Mouse (Mus musculus): Measurements from ENCODE around the gene Vps13d. TPM values are rescaled to one million over a fixed set of nuclear protein-coding genes. Genes with fewer than 3 reads are reported as not detected.
A peak's percentile ranks its signal among the peaks of the same experiment; 100 is the strongest.

Vps13d gene
- total and polyA plus RNA-seq, 2 experiments from 2014 or later = 7.8 to 35.3 TPM

- no peak for TF ChIP-seq CTCF (IDR thresholded peaks at IDR 0.05; ENCODE audit: low read depth)
- 66% methylated on average over 1 of the region's 1 CpGs for WGBS
- no peak overlapping the region; the same call in 1 of the 2 replicates for H3K27ac ChIP-seq
- peaks cover 38% of the 10 kb centered on the region for H3K36me3 ChIP-seq (ENCODE audit: insufficient read depth, low read length)
- no peaks in the 10 kb centered on the region for H3K4me1 ChIP-seq (ENCODE audit: insufficient read depth, low read length)
- no peak for DNase-seq (ENCODE audit: low spot score)
- H3K27me3 ChIP-seq (ENCODE audit: insufficient read depth, low read length) = no peaks in the 10 kb centered on the region
- H3K9ac ChIP-seq (replicated peaks; ENCODE audit: low read length) = no peak overlapping the region
- no peak overlapping the region for H3K4me3 ChIP-seq (ENCODE audit: low read length)
- H3K4me2 ChIP-seq (ENCODE audit: low read depth, low read length) = no peak overlapping the region
- H3K9me3 ChIP-seq (ENCODE audit: low read length) = no peaks in the 10 kb centered on the region
- no peak for ATAC-seq
These were observed 95.5 kb downstream of the Vps13d start for GRCm38 (mm10) chr4:145099344-145099743.

GRCm38 (mm10) chr4:145097974-145098373 lies 96.8 kb downstream of the Vps13d start:
- TF ChIP-seq CTCF (IDR thresholded peaks at IDR 0.05; ENCODE audit: low read depth) = no peak
- no peaks in the 10 kb centered on the region for H3K4me1 ChIP-seq (ENCODE audit: insufficient read depth, low read length)
- H3K9ac ChIP-seq (replicated peaks; ENCODE audit: low read length) = no peak overlapping the region
- H3K4me3 ChIP-seq (ENCODE audit: low read length) = no peak overlapping the region
- H3K4me2 ChIP-seq (ENCODE audit: low read depth, low read length) = no peak overlapping the region
- no peak for DNase-seq (ENCODE audit: low spot score)
- ATAC-seq = no peak
- H3K36me3 ChIP-seq (ENCODE audit: insufficient read depth, low read length) = peaks cover 46% of the 10 kb centered on the region
- no peaks in the 10 kb centered on the region for H3K27me3 ChIP-seq (ENCODE audit: insufficient read depth, low read length)
- 90% methylated on average over 3 of the region's 3 CpGs for WGBS
- H3K9me3 ChIP-seq (ENCODE audit: low read length) = no peaks in the 10 kb centered on the region
- no peak overlapping the region for H3K27ac ChIP-seq

DNA sequence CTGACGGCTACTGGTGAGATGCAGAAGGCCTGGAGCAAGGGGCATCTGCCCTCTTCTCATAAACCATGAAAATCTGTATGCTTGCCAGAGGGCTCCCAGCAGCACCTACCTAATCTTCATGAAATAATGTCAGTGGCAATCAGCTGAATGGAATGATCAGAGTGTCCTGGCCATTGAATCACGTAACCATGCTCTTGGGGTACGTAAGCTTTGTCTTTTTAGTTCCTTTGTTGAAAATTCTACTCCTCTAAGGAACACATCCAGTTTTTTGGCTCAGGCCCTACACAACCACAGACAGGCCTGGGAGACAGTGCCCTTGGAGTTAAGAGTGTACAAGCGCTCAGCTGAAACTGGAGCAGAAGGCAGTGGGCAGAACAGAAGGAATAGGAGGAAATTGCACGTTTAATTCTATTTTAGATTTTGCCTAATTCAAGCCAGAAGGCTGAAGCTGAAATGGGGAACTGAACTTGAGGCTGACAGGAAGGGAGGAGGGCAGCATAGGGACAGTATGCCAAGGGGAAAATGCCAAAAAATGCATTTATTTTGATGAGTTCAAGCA lies 98.2 kb downstream of the Vps13d start:
- Histone ChIP-seq H3K9ac (replicated peaks; ENCODE audit: low read length) (no peak overlapping the region), H3K27ac (peak overlapping the region; percentile 28), H3K36me3 (ENCODE audit: insufficient read depth, low read length) (peaks cover 56% of the 10 kb centered on the region), H3K4me1 (ENCODE audit: insufficient read depth, low read length) (no peaks in the 10 kb centered on the region), H3K4me2 (ENCODE audit: low read depth, low read length) (no peak overlapping the region), H3K9me3 (ENCODE audit: low read length) (no peaks in the 10 kb centered on the region), H3K4me3 (ENCODE audit: low read length) (no peak overlapping the region), H3K27me3 (ENCODE audit: insufficient read depth, low read length) (no peaks in the 10 kb centered on the region)
- TF ChIP-seq CTCF (IDR thresholded peaks at IDR 0.05; ENCODE audit: low read depth) = no peak
- DNase-seq (ENCODE audit: low spot score) (peak; percentile 23), ATAC-seq (peak; percentile 47; the same call in 1 of the 2 replicates)
- WGBS = 55% methylated on average over 5 of the region's 5 CpGs

- no peak for TF ChIP-seq CTCF (IDR thresholded peaks at IDR 0.05; ENCODE audit: low read depth)
- H3K36me3 ChIP-seq (ENCODE audit: insufficient read depth, low read length) = peaks cover 61% of the 10 kb centered on the region
- no peak overlapping the region for H3K4me3 ChIP-seq (ENCODE audit: low read length)
- H3K9ac ChIP-seq (replicated peaks; ENCODE audit: low read length) = no peak overlapping the region
- H3K27ac ChIP-seq = no peak overlapping the region
- ATAC-seq (no peak), DNase-seq (ENCODE audit: low spot score) (no peak)
- no peaks in the 10 kb centered on the region for H3K9me3 ChIP-seq (ENCODE audit: low read length)
- no peak overlapping the region for H3K4me2 ChIP-seq (ENCODE audit: low read depth, low read length)
- no peaks in the 10 kb centered on the region for H3K27me3 ChIP-seq (ENCODE audit: insufficient read depth, low read length)
- WGBS = 76% methylated on average over 4 of the region's 4 CpGs
- no peaks in the 10 kb centered on the region for H3K4me1 ChIP-seq (ENCODE audit: insufficient read depth, low read length)
These were observed 108.3 kb downstream of the Vps13d start for GRCm38 (mm10) chr4:145086509-145086908.

DNA sequence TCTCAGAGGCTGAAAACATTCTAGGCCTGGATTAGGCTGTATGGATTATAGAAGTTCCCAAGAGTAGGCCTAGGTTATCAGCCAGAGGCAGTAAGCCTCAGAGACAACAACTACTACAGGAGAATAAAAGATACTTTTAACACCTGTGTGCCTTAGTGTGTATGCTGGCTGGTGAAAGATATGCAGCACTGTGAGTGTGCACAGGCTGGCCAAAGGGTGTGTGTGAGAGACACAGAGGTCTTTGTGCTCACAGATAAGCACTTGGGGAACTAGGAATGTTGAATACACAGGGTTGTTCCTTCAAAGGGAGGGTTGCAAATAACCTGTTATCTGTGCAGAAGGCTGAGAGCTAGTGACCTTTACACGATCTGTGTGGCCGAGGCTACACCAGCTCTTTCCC lies 115.5 kb downstream of the Vps13d start:
- no peak for TF ChIP-seq CTCF (IDR thresholded peaks at IDR 0.05; ENCODE audit: low read depth)
- Histone ChIP-seq H3K4me1 (ENCODE audit: insufficient read depth, low read length) (no peaks in the 10 kb centered on the region), H3K27me3 (ENCODE audit: insufficient read depth, low read length) (no peaks in the 10 kb centered on the region), H3K4me2 (ENCODE audit: low read depth, low read length) (no peak overlapping the region), H3K9me3 (ENCODE audit: low read length) (no peaks in the 10 kb centered on the region), H3K4me3 (ENCODE audit: low read length) (no peak overlapping the region), H3K27ac (no peak overlapping the region), H3K36me3 (ENCODE audit: insufficient read depth, low read length) (peaks cover 44% of the 10 kb centered on the region), H3K9ac (replicated peaks; ENCODE audit: low read length) (no peak overlapping the region)
- ATAC-seq = no peak
- WGBS = 90% methylated on average over 2 of the region's 2 CpGs
- no peak for DNase-seq (ENCODE audit: low spot score)

GRCm38 (mm10) chr4:145074276-145074675 lies 120.5 kb downstream of the Vps13d start:
- ATAC-seq (no peak), DNase-seq (ENCODE audit: low spot score) (no peak)
- H3K4me3 ChIP-seq (ENCODE audit: low read length) = no peak overlapping the region
- H3K9ac ChIP-seq (replicated peaks; ENCODE audit: low read length) = no peak overlapping the region
- H3K27ac ChIP-seq = no peak overlapping the region
- no peaks in the 10 kb centered on the region for H3K9me3 ChIP-seq (ENCODE audit: low read length)
- WGBS = 86% methylated on average over 2 of the region's 2 CpGs
- TF ChIP-seq CTCF (IDR thresholded peaks at IDR 0.05; ENCODE audit: low read depth) = no peak
- no peaks in the 10 kb centered on the region for H3K4me1 ChIP-seq (ENCODE audit: insufficient read depth, low read length)
- peaks cover 45% of the 10 kb centered on the region for H3K36me3 ChIP-seq (ENCODE audit: insufficient read depth, low read length)
- H3K27me3 ChIP-seq (ENCODE audit: insufficient read depth, low read length) = no peaks in the 10 kb centered on the region
- no peak overlapping the region for H3K4me2 ChIP-seq (ENCODE audit: low read depth, low read length)

DNA sequence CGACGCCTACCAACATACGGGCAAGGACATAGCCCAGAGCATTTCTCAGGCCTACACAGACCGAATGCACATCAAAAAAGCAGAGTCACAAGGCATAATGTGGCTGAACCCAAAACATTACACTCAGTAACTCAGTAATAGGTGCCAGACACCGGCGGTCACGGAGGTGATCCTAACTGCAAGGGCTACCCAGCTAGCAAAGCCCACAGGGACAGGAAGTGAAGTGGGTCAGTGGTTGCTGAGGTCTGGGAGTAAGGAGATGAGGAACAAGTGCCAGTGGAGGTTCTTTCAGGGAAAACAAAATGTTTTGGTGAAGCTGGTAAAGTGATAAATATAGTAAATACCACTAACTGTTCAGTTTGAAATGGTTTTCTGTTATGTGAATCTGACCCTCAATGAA lies 121.1 kb downstream of the Vps13d start:
- 93% methylated on average over 7 of the region's 7 CpGs for WGBS

More for the DNA sequence above, 121.1 kb downstream of the Vps13d start:
- Histone ChIP-seq H3K36me3 (ENCODE audit: insufficient read depth, low read length) (peaks cover 44% of the 10 kb centered on the region), H3K4me1 (ENCODE audit: insufficient read depth, low read length) (no peaks in the 10 kb centered on the region), H3K27ac (no peak overlapping the region), H3K4me2 (ENCODE audit: low read depth, low read length) (no peak overlapping the region), H3K27me3 (ENCODE audit: insufficient read depth, low read length) (no peaks in the 10 kb centered on the region), H3K9ac (replicated peaks; ENCODE audit: low read length) (no peak overlapping the region), H3K4me3 (ENCODE audit: low read length) (no peak overlapping the region), H3K9me3 (ENCODE audit: low read length) (no peaks in the 10 kb centered on the region)
- no peak for ATAC-seq
- TF ChIP-seq CTCF (IDR thresholded peaks at IDR 0.05; ENCODE audit: low read depth) = no peak
- no peak for DNase-seq (ENCODE audit: low spot score)

All from hindbrain, postnatal 0 days (tissue).